Mouse (Mus musculus) embryo, embryonic 11.5 days (tissue): ENCODE results near the gene Katna1.

Experiments
- DNase-seq: peaks from one replicate; pipeline ENCODE4 v3.0.0-alpha.2; 2012; ENCODE audit warnings: low read depth, low spot score

Gene Katna1

GRCm38 (mm10) chr10:7779751-7780237 lies 54.0 kb downstream of the Katna1 start:
- peak; percentile 3 for DNase-seq

- DNase-seq: peak; percentile 81
Observed at GRCm38 (mm10) chr10:7780238-7781176, 54.7 kb downstream of the Katna1 start.

GRCm38 (mm10) chr10:7781214-7781613 lies 55.4 kb downstream of the Katna1 start:
- DNase-seq: no peak

GRCm38 (mm10) chr10:7787319-7787718 lies 61.5 kb downstream of the Katna1 start:
- no peak for DNase-seq

GRCm38 (mm10) chr10:7792254-7792750 lies 66.5 kb downstream of the Katna1 start:
- no peak for DNase-seq

- DNase-seq: peak; percentile 90
Observed at GRCm38 (mm10) chr10:7792751-7793385, 67.1 kb downstream of the Katna1 start, which contains the start of the genes Ginm1 and Ppil4. Gene Ginm1, minus strand, starts transcription at chr10:7792824. Gene Ppil4, plus strand, starts transcription at chr10:7792891.

GRCm38 (mm10) chr10:7801258-7801657 lies 75.5 kb downstream of the Katna1 start:
- no peak for DNase-seq

GRCm38 (mm10) chr10:7802519-7803140 lies 76.8 kb downstream of the Katna1 start:
- DNase-seq: no peak

GRCm38 (mm10) chr10:7809937-7810336 lies 84.1 kb downstream of the Katna1 start:
- DNase-seq: peak; percentile 59
